Mouse (Mus musculus) CH12.LX (cell line): ENCODE results near the gene Ccdc78.
A peak's percentile ranks its signal among the peaks of the same experiment; 100 is the strongest.

Experiments used
- CTCF ChIP-seq, 2 experiments: IDR thresholded peaks in 1 of 2; conservative IDR thresholded peaks in 1 of 2; 2 replicates each; pipeline ENCODE4 v1.5.1; 2011 to 2012; ENCODE audit warnings: low read depth in 2 of 2, low read length in 2 of 2, improper control_type of control experiment in 1 of 2, inconsistent platforms in 1 of 2, mild to moderate bottlenecking in 1 of 2, moderate library complexity in 1 of 2
- ELF1 ChIP-seq: IDR thresholded peaks from 2 replicates; pipeline ENCODE4 v1.6.1; 2014; ENCODE audit warnings: low read depth, mild to moderate bottlenecking, inconsistent platforms, low read length, improper control_type of control experiment
- EP300 ChIP-seq: IDR thresholded peaks from 2 replicates; pipeline ENCODE4 v1.6.1; 2011; ENCODE audit warnings: low read length, improper control_type of control experiment
- HCFC1 ChIP-seq: IDR thresholded peaks from 2 replicates; pipeline ENCODE4 v1.6.1; 2012; ENCODE audit warnings: low read depth, mild to moderate bottlenecking, inconsistent platforms, low read length, improper control_type of control experiment
- POLR2A ChIP-seq: IDR thresholded peaks from 2 replicates; pipeline ENCODE4 v1.6.1; 2011; ENCODE audit warnings: low read depth, mild to moderate bottlenecking, improper control_type of control experiment, low read length

GRCm38 (mm10) chr17:25792615-25793014 lies 6.2 kb downstream of the Ccdc78 start, which contains the start of gene Fam173a:
- TF ChIP-seq ELF1: no peak; the same call in 1 of the 2 replicates
- TF ChIP-seq POLR2A: no peak
- TF ChIP-seq EP300: 0 out of 2 replicates have a peak, but pooled peaks have one; percentile 23
- no peak for TF ChIP-seq CTCF (conservative IDR thresholded peaks at IDR 0.05 in 1 of 2, IDR thresholded peaks at IDR 0.05 in 1 of 2; ENCODE audit: low read depth in 2 of 2, low read length in 2 of 2)
- no peak for TF ChIP-seq HCFC1
